Mouse (Mus musculus) right cerebral cortex, postnatal 14 days (tissue): ENCODE results near the gene Egf.

Experiments used
- DNase-seq: peaks from one replicate; pipeline ENCODE4 v3.0.0; 2022

Gene Egf

DNA sequence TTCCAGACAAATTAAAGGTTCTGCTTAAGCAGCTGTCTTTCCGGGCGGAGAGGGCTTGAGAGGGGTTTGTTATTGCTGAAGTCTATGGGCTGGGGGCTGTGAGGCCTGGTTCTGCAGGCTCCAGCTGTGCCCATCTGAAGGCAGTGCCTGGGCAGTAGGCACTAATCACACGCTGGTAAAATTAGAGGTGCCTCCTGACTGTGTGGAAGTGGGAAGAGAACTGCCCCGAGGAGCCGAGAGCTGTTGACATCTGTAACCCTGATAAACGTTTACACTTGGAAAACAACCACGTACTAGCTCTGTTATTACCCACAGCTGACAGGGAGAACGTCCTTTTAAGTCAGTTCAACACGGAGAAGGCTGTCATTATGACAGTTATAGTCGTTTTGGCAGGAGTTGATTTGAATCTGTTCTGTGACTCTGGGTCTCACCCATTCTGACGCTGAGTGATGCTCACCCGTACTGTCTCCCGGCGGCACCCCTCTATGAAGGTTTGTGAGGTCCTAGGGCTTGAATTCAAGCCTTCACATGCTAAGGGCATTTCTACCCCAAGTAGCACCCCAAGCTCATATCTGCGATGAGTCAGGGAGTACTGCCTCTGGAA lies 40.5 kb downstream of the Egf start:
- no peak for DNase-seq

GRCm38 (mm10) chr3:129708157-129708556 lies 47.0 kb downstream of the Egf start:
- DNase-seq = peak; percentile 37

- no peak for DNase-seq
These were observed 56.2 kb downstream of the Egf start for GRCm38 (mm10) chr3:129698882-129699281.

DNA sequence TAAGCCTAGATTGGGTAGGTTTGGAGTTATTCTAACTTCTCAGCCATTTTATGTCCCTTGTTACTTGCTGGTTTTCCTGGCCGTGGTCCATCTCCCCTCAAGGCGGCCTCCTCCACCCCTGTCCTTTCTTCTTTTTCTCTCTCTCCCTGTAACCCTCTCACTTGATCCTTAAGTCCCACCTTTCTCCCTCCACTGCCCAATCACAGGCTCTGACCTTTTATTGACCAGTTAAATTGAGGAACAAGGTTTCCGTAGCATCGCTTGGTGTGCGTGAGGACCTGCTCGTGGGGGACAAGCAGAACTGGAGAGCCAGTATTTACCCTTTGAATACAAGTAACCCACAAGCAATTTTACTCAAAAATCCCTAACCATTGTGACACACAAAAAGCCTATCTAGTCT lies 56.8 kb downstream of the Egf start:
- no peak for DNase-seq

DNA sequence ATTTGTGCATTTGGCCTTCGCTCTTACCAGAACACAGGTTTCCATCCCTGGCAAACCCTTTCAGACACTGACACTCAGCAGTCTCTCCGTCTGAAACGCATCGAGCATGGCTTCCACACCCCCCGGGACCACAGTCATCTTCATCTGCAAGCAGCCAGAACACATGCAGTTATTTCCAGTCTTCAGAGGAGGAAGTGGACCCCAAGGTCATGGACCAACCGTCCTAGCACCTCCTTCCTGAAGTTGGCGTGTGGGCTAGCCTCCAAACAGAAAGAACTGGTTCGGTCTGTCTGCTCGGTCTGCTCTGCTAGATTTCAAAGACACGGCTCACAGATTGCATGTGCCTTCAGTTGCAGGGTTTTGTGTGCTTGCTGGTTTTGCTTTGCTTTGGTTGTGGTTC lies 57.4 kb downstream of the Egf start:
- DNase-seq = no peak

DNA sequence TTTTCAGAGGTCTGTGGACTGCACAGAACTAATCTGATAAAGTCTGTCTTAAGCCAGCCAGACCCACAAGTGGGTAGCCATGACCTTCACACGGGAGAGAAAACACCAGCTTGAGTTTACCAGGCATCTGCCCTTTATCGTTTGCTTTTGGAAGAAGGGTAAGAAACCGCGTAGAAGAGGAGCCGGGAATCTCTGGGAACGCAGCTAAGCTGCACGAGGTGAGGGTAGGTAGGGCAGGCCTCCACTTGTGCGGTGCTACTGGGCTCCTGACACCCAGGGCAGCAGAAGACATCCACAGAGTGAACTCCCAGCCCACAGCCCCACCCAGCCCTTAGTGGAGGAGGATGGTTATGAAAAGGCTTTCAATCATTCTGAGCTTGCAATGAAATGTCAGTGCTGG lies 59.2 kb downstream of the Egf start:
- no peak for DNase-seq

GRCm38 (mm10) chr3:129693581-129693980 lies 61.5 kb downstream of the Egf start:
- no peak for DNase-seq

GRCm38 (mm10) chr3:129692816-129693215 lies 62.3 kb downstream of the Egf start:
- no peak for DNase-seq

- DNase-seq = no peak
These were observed 67.7 kb downstream of the Egf start for GRCm38 (mm10) chr3:129687429-129687828.

- DNase-seq = peak; percentile 59
These were observed 68.3 kb downstream of the Egf start for GRCm38 (mm10) chr3:129686698-129687333.

- DNase-seq = no peak
These were observed 68.9 kb downstream of the Egf start for GRCm38 (mm10) chr3:129686196-129686595.

GRCm38 (mm10) chr3:129683060-129683679 lies 71.9 kb downstream of the Egf start:
- DNase-seq = peak; percentile 22

GRCm38 (mm10) chr3:129682389-129682788 lies 72.7 kb downstream of the Egf start:
- DNase-seq = peak; percentile 52

- no peak for DNase-seq
These were observed 73.3 kb downstream of the Egf start for GRCm38 (mm10) chr3:129681841-129682240.

- no peak for DNase-seq
These were observed 74.9 kb downstream of the Egf start for GRCm38 (mm10) chr3:129680258-129680657.

- DNase-seq = no peak
These were observed 79.2 kb downstream of the Egf start for GRCm38 (mm10) chr3:129675923-129676322.

DNA sequence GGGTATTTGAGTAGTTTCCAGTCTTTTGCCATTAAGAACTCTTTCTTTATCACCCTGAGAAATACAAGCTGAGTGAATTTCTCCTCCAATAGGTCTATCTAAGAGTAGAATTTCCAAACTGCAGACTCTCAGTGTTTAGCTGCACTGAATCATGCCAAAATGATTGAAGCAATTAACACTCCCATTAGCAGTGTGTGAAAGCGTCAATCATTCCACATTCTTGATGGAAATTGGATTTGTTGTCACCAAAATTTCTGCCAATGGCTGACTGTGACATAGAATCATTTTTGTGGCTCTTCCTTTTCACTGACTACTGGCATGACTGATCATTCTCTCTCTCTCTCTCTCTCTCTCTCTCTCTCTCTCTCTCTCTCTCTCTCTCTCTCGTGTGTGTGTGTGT lies 91.2 kb downstream of the Egf start:
- DNase-seq = no peak

DNA sequence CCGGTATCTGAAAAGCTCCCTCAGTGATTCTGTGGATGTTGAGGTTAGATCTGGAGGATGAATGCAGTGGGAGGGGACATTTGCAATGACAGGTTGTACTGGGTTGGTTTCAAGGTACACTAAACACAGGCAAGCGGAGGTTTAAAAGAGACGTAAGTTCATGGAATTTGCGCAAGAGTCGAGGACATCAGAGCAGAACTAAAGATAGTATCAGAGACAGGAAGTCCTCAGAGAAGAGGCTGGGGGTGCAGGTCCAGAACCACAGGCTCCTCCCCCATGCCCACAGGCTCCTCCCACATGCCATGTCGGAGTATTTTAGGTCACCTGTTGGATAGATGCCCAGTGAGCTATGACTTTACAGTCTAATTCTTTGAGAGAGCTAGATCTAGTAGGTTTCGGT lies 96.3 kb downstream of the Egf start:
- no peak for DNase-seq

DNA sequence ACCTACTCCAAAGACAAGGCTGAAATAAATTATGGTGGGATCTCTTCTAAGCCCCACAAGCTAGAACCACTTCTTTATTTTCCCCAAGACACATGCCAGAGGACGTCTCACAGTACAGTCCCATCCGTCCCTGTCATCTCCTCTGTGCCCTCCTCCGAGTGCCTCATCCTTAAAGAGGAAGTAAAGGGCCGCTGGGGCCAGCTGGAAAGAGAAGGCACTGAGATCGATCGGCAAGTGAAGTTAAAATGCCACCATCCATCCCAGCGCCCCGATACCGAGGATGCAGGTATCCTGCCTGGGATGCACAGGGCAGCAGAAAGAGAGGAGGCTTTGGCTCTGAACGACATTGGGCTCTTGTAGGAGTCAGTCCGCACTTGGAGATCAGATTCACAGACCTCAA lies 97.3 kb downstream of the Egf start:
- no peak for DNase-seq

- no peak for DNase-seq
These were observed 97.9 kb downstream of the Egf start for GRCm38 (mm10) chr3:129657222-129657621.

DNA sequence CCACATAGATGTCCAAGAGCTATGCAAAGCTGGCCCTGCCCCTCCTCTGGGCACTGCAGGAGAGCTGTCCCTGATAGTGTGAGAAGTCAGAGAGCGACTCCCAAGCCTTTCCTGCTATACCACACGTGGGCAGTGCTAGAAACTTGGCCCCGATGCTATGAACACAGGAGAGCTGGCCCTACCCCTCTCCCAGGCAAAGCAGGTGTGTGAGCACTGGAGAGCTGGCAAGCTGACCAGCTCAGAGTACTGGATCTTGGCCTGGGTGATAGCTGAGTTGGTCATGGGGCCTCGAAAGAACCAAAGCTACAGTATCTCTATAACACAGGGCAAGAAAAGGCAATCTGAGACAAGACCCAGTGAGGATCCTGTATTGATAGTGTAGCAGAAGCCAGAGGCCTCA lies 98.6 kb downstream of the Egf start:
- DNase-seq = no peak

GRCm38 (mm10) chr3:129652476-129652875 lies 102.6 kb downstream of the Egf start:
- DNase-seq = no peak

DNA sequence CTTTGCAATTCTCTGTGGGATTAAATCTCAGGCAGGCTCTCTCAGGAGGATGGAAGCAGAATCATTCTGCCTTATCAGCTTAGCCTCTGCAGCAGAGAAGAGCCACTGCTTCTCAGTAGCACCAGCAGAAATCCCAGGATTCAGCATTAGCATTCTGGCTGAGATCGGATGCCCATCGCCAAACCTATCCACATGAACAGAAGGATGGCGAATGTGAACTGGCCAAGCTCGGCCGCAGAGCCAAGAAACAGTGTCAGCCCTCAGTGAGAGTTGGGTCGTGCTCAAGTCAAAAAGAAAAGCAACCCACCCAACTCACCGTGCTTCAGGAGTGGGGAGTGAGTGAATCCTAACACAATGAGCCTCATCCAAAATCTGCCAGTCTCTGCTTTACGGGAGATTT lies 103.4 kb downstream of the Egf start:
- no peak for DNase-seq

- DNase-seq = no peak
These were observed 104.2 kb downstream of the Egf start for GRCm38 (mm10) chr3:129650931-129651330.

- no peak for DNase-seq
These were observed 104.9 kb downstream of the Egf start for GRCm38 (mm10) chr3:129650293-129650612.
